Mouse (Mus musculus) erythroblast, embryonic 14.5 days (primary cell): ENCODE measurements around the gene Ncam1. TPM values are rescaled to one million over a fixed set of nuclear protein-coding genes. Genes with fewer than 3 reads are reported as not detected.

Source experiments
- H3K27me3 ChIP-seq: 2 replicates; pipeline ENCODE4 v1.6.1; 2012; ENCODE audit warnings: inconsistent platforms; ENCODE audit not compliant: control insufficient read depth
- H3K36me3 ChIP-seq: 2 replicates; pipeline ENCODE4 v1.6.1; 2012; ENCODE audit warnings: mild to moderate bottlenecking, inconsistent platforms; ENCODE audit not compliant: control insufficient read depth
- H3K4me1 ChIP-seq: 2 replicates; pipeline ENCODE4 v1.6.1; 2012; ENCODE audit warnings: inconsistent platforms; ENCODE audit not compliant: control insufficient read depth
- H3K4me3 ChIP-seq: replicated peaks from 2 replicates; pipeline ENCODE3; 2012; ENCODE audit warnings: moderate library complexity, mild to moderate bottlenecking, inconsistent platforms
- H3K9me3 ChIP-seq: 2 replicates; pipeline ENCODE4 v1.6.1; 2012; ENCODE audit warnings: low read length, inconsistent platforms, mixed read lengths; ENCODE audit not compliant: control insufficient read depth
- GATA1 ChIP-seq: IDR thresholded peaks from 2 replicates; pipeline ENCODE4 v1.6.1; 2012; ENCODE audit warnings: low read length, inconsistent platforms, mixed read lengths
- TAL1 ChIP-seq: IDR thresholded peaks from 3 replicates; pipeline ENCODE4 v1.6.1; 2012; ENCODE audit warnings: low read length, inconsistent platforms, mixed read lengths
- polyA plus RNA-seq: library from polyadenylated mRNA; stranded (reverse); fragments of >175 nt; gene quantifications from 2 replicates; pipeline ENCODE4 v1.2.3, GENCODE M21; 2012

The Ncam1 gene
- 0.01 TPM in 1 of 2 replicates, not detected in the other for polyA plus RNA-seq

DNA sequence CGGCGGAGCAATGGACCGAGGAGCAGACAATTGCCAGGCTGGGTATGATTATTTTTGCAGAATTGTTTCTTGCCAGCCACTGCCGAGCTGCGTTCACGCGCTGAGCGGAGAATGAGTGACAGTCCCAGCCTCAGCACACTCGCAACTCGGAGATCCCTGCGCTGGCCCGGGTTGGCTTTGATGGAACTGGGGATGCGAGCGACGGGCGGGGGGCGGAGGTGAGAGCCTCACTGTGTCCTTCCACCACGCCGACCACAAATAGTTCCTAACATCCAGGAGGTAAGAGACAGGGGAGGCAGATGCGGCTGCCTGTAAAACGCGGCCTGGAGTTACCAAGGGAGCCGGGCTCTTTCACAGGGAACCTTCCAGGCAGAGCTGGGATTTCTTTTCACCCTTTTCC, at the start of gene Ncam1:
Gene Ncam1, minus strand, starts transcription at position 120 of the 400 bp plus-strand sequence.
- Histone ChIP-seq H3K4me3 (peak within 1 kb of the TSS; percentile 24), H3K27me3 (peaks cover 39% of the 10 kb centered on the region)
- no peak for TF ChIP-seq GATA1
- TF ChIP-seq TAL1: no peak

DNA sequence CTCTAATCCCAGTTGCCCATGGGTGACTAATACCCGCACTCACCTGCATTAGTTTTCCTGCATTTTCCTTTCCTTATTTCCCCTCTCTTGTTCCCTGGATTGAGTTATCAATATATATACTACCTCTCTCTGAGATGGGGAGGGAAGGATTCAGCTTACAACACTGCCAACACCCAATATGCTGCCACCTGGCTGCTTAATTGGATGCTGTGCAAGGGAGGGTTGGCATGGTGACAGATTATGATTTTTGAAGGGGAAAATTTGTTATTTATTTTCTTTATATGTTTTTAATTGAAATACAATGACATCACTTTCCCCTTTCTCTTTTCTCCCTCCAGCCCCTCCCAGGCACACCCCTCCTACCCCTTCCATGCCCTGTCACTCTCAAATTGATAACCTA, 35.3 kb upstream of the Ncam1 start:
- Histone ChIP-seq H3K4me3 (no peak overlapping the region), H3K4me1 (no peaks in the 10 kb centered on the region), H3K9me3 (no peaks in the 10 kb centered on the region; the same call in 1 of the 2 replicates), H3K27me3 (no peaks in the 10 kb centered on the region), H3K36me3 (no peaks in the 10 kb centered on the region)
- TF ChIP-seq TAL1: no peak
- TF ChIP-seq GATA1: no peak

More for the DNA sequence above, at the start of gene Ncam1:
- Histone ChIP-seq H3K36me3 (no peaks in the 10 kb centered on the region), H3K9me3 (no peaks in the 10 kb centered on the region; the same call in 1 of the 2 replicates), H3K4me1 (peaks cover 6% of the 10 kb centered on the region)

DNA sequence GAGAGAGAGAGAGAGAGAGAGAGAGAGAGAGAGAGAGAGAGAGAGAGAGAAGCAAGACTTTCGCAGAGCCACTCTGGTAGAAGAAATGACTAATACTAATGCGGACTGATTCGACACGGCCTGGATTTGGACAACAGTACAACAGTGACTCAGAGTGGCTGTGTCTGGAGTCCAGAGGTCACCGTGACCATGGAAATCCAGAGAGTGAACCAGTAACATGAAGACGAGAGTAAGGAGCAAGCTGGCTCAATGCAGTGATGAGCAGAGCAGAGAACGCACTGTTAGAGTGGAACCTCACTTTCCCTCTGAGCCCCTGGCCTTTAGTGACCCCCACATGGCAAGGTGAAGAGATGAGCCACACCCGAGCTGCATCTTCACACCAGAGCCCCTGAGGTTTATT, 28.9 kb upstream of the Ncam1 start:
- Histone ChIP-seq H3K4me1 (no peaks in the 10 kb centered on the region), H3K27me3 (no peaks in the 10 kb centered on the region), H3K36me3 (no peaks in the 10 kb centered on the region), H3K4me3 (no peak overlapping the region), H3K9me3 (no peaks in the 10 kb centered on the region)
- TF ChIP-seq GATA1 (no peak), TAL1 (no peak)

DNA sequence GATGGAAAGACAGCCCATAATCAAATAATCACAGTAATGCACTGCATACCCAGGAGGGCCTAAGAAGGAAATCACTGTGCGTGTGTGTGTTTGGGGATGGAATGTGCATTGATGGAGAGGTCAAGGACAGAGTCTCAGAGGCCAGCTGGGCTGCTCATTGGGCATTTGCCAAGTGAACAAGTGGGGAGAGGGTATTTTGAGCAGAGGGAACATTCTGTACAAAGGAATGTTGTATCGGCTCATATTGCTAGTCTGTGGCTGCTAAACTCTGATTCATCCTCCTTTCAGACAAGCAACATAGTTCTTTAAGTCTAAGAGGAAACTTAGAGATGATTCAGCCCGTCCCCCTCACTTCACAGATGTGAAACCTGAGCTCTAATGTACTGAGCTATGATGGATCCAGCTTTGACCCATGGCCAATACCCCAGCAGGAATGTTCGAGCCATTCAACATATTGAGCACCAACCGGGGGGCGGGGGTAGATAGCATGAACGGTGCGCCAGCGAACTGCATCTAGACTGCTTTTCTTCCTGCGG, 17.5 kb upstream of the Ncam1 start:
- TF ChIP-seq GATA1 (no peak), TAL1 (no peak)
- Histone ChIP-seq H3K4me1 (no peaks in the 10 kb centered on the region), H3K27me3 (no peaks in the 10 kb centered on the region), H3K36me3 (no peaks in the 10 kb centered on the region), H3K4me3 (no peak overlapping the region), H3K9me3 (peaks cover 3% of the 10 kb centered on the region)

DNA sequence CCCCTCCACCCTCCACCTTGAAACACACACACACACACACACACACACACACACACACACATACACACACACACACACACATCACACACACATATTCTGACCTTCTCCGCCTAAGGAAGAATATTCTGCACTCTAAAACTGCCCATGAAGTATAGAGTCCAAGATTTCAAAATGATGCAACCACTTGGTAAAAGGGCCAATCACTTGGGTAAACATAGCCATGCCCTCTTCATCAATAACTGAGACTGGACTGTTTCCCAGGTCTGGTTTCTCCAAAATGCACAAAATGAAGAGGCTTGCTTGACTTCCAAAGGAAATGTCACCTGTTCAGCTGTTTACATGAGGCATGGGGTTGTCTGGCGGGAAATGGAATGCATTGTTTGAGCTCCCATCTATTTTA, 15.7 kb upstream of the Ncam1 start:
- no peak for TF ChIP-seq TAL1
- TF ChIP-seq GATA1: no peak
- peaks cover 3% of the 10 kb centered on the region for H3K9me3 ChIP-seq
- H3K4me1 ChIP-seq: no peaks in the 10 kb centered on the region
- H3K36me3 ChIP-seq: no peaks in the 10 kb centered on the region
- no peak overlapping the region for H3K4me3 ChIP-seq
- H3K27me3 ChIP-seq: no peaks in the 10 kb centered on the region

DNA sequence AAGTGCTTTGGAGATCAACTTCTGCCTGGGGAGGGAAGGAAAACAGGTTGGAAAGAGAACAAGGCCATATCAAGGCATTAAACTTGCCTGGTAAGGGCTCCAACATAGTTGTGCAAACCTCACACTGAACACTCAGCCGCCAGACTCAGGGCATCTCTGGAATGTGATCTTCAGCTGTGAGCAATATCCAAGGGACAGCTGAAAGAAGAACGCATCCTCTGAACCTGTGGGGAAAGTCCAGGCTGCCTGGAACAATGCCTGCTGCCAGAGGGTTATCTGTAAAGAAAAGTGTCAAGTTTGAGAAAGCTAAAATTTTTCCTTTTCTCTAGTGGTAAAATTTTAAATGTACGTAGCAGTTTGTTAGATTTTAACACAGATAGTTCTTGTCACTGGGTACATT, 4.5 kb upstream of the Ncam1 start:
- no peak overlapping the region for H3K4me3 ChIP-seq
- H3K36me3 ChIP-seq: no peaks in the 10 kb centered on the region
- H3K4me1 ChIP-seq: no peaks in the 10 kb centered on the region
- TF ChIP-seq GATA1 (no peak), TAL1 (no peak)
- no peaks in the 10 kb centered on the region for H3K9me3 ChIP-seq
- peaks cover 16% of the 10 kb centered on the region for H3K27me3 ChIP-seq

DNA sequence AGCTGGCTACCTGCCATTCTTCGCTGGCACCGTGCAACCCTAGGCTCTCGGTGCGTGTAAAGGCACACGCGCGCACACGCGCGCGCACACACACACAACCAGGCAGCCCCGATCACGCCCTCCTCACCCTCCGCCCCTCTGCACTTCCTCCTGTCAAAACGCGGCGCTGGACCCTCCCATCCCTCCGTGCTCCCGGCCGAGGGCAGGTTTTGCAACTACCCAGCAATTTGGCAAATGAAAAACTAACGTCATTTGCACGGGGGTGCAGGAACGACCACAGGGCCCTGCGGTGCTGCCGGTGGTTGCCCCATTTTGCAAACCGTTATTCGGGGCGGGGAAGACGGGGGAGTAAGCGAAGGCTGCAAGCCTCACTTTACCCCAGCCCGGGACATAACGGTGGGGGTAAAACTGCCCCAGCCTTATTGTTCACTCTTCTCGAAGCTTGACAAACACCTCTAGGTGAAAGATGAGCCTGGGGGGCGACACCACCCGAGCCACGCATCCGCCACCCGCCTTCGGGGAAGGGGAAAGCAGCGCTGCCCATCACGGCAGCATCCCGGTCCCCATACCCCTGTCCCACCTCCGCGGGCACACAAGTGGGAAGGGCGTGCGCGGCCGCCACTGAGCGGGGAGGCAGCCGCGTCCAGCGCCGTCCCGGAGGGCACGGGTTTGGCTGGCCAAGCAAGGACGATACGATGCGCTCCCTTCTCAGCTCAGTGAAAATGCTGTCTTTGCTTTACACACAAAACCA, 729 bp downstream of the Ncam1 start:
- TF ChIP-seq GATA1 (no peak), TAL1 (no peak)
- H3K36me3 ChIP-seq: no peaks in the 10 kb centered on the region
- H3K4me3 ChIP-seq: peak overlapping the region; percentile 24
- H3K27me3 ChIP-seq: peaks cover 39% of the 10 kb centered on the region
- no peaks in the 10 kb centered on the region; the same call in 1 of the 2 replicates for H3K9me3 ChIP-seq
- H3K4me1 ChIP-seq: peaks cover 6% of the 10 kb centered on the region

DNA sequence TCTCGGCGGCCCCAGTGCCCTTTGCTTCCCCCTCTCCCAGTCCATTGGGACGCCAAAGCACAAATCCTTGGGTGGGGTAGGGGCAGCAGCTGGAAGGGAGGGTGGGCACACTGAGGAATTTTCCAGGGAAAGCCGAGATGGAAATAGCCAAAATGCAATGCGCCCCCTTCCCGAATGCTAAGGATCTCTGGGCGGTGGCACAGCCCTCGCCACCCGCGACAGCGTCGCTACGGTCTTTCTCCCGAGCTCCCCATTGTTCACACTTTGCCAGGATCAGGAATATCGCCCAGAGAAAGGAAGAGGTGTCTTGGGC, 1.3 kb downstream of the Ncam1 start:
- peak overlapping the region; percentile 24 for H3K4me3 ChIP-seq
- no peak for TF ChIP-seq GATA1
- no peaks in the 10 kb centered on the region for H3K36me3 ChIP-seq
- no peaks in the 10 kb centered on the region; the same call in 1 of the 2 replicates for H3K9me3 ChIP-seq
- peaks cover 6% of the 10 kb centered on the region for H3K4me1 ChIP-seq
- peaks cover 39% of the 10 kb centered on the region for H3K27me3 ChIP-seq

DNA sequence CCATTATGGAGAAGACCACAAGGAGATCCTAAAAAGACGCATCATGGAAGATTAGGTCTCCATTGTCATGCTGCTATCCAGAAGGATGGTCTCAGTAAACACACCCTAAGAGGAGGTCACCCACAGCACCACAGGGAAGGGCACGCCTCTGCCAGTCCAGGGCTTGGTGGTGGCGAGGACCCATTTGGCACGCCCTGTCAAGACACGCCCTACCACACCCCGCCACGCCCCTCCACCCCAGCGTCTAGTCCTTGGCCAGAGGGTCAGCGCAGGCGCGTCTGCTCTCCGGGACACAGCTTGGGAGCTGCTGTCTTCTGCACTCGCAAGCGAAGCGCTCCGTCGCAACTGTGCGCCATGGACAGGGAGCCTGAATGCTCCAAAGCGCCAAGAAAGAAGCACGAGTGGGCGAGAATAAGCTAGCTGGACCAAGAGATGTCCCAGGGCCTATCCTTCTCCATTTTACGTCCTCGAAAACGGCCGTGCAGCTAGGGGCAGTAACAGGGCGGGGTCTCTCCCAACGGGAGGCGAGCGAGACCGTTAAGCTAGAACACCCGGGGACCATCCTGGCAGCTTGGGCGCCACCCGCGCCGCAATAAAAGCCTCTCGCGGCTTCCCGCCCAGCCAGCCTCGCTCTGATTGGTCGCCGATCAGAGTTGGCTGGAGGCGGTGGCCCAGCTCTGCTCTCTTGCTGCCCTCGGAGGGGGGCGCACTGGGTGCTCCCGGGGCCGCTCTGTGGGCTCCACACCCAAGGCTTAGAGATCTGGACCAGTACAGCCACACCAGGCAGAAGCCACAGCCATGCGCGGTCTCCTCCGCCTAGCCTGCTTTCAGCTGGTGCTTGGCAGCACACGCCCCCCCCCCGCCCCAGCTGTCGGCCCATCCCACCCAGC, 1.9 kb downstream of the Ncam1 start:
- H3K36me3 ChIP-seq: no peaks in the 10 kb centered on the region
- H3K27me3 ChIP-seq: peaks cover 39% of the 10 kb centered on the region
- TF ChIP-seq GATA1 (no peak), TAL1 (no peak)
- H3K4me3 ChIP-seq: no peak overlapping the region
- peaks cover 6% of the 10 kb centered on the region for H3K4me1 ChIP-seq
- H3K9me3 ChIP-seq: no peaks in the 10 kb centered on the region; the same call in 1 of the 2 replicates
